Mouse (Mus musculus): ENCODE results near the gene Aff3. TPM values are rescaled to one million over a fixed set of nuclear protein-coding genes. Genes with fewer than 3 reads are reported as not detected.
A peak's percentile ranks its signal among the peaks of the same experiment; 100 is the strongest.

The Aff3 gene
- polyA plus RNA-seq, 1 experiment from 2014 or later: 25.7 TPM

DNA sequence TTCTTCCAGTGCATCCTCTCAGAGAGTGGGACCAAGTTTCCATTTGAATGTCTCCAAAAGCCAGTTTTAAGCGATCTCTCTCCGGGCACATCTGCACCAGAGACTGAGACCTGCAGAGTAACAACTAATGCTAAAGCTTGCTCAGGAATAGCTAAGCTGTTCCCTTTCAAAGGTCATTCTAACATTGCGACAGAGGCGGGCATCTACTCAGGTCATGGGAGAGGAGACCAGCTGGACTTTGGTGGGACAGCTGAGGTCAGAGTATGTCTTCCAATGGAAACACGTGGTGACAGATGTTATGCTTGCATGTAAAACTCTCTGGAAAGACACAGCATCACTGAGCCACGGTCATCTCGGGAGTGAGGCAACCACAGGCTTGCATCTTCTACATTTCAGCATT lies 488.7 kb downstream of the Aff3 start:
- 94% methylated on average over 7 of the region's 7 CpGs for WGBS

DNA sequence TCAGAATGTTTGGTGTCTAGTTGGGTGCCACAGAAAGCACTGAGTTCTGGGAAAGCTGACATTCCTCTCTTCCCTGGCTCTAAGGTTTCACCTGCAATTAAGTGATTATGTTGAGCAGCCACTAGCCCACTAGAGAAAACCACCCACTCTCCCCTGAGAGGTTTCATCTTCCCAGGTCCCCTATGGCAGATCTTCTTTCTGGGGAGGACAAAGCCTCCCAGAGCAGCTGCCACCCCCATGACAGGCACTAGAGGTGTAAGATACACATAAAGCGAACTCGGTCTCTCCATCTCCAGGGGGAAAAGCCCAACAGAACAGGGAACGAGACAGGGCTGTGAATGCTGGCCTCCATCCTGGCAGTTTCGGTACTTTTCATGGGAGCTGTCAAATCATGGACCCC lies 492.9 kb downstream of the Aff3 start:
- WGBS: 88% methylated on average over 4 of the region's 4 CpGs
- Histone ChIP-seq H3K4me2 (no peak overlapping the region), H3K27me3 (no peaks in the 10 kb centered on the region), H3K9ac (no peak overlapping the region), H3K27ac (no peak overlapping the region), H3K9me3 (no peaks in the 10 kb centered on the region), H3K4me3 (replicated peaks) (no peak overlapping the region), H3K36me3 (replicated peaks) (no peaks in the 10 kb centered on the region), H3K4me1 (no peaks in the 10 kb centered on the region)
- no peak for ATAC-seq (ENCODE audit: low FRiP score)

More for the DNA sequence above, 488.7 kb downstream of the Aff3 start:
- Histone ChIP-seq H3K4me2 (no peak overlapping the region), H3K9ac (no peak overlapping the region), H3K9me3 (no peaks in the 10 kb centered on the region), H3K36me3 (replicated peaks) (peaks cover 18% of the 10 kb centered on the region), H3K4me3 (replicated peaks) (no peak overlapping the region), H3K27me3 (no peaks in the 10 kb centered on the region), H3K4me1 (no peaks in the 10 kb centered on the region), H3K27ac (no peak overlapping the region)
- no peak for ATAC-seq (ENCODE audit: low FRiP score)

DNA sequence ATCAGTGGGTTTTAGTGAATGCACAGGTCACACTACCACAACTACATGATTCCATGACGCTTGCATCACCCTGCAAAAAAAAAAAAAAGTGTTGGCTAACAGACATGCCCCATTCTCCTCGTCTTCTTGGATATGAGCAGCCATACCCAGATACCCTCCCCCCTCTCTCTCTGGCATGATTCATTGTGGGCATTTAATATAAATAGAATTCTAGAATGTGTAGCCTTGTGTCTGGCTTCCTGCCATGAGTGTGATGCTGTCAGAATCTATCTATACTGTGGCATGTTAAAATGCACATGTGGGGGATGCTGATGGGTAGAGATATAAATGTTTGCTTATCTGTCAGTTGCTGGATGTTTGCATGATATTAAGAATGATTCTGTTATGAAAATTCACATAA lies 499.1 kb downstream of the Aff3 start:
- no peak overlapping the region for H3K27ac ChIP-seq
- 74% methylated on average over 2 of the region's 2 CpGs for WGBS
- no peaks in the 10 kb centered on the region for H3K9me3 ChIP-seq
- H3K4me1 ChIP-seq: no peaks in the 10 kb centered on the region
- H3K4me2 ChIP-seq: no peak overlapping the region
- ATAC-seq (ENCODE audit: low FRiP score): no peak
- H3K9ac ChIP-seq: no peak overlapping the region
- H3K27me3 ChIP-seq: no peaks in the 10 kb centered on the region
- H3K4me3 ChIP-seq (replicated peaks): no peak overlapping the region
- no peaks in the 10 kb centered on the region for H3K36me3 ChIP-seq (replicated peaks)

DNA sequence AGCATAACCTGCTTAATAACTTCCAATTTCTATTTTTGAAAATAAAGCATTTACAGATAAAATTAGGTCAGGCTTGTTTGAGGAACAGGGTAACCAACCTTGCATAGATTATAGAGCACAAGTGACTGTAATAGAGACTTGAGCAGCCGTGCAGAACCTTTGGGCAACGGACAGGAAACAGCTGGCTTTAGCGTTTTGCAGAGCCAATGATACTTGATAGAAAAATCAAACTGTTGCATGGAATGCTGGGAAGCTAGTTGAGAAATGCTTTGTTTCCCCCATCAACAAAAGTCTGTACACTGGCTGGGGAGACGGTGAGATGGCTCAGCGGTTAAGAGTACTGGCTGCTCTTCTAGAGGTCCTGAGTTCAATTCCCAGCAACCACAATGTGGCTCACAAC lies 514.7 kb downstream of the Aff3 start:
- Histone ChIP-seq H3K9me3 (no peaks in the 10 kb centered on the region), H3K4me1 (no peaks in the 10 kb centered on the region), H3K4me3 (replicated peaks) (no peak overlapping the region), H3K9ac (no peak overlapping the region), H3K27ac (no peak overlapping the region), H3K36me3 (replicated peaks) (no peaks in the 10 kb centered on the region), H3K27me3 (no peaks in the 10 kb centered on the region), H3K4me2 (no peak overlapping the region)
- 91% methylated on average over 5 of the region's 5 CpGs for WGBS
- ATAC-seq (ENCODE audit: low FRiP score): no peak

DNA sequence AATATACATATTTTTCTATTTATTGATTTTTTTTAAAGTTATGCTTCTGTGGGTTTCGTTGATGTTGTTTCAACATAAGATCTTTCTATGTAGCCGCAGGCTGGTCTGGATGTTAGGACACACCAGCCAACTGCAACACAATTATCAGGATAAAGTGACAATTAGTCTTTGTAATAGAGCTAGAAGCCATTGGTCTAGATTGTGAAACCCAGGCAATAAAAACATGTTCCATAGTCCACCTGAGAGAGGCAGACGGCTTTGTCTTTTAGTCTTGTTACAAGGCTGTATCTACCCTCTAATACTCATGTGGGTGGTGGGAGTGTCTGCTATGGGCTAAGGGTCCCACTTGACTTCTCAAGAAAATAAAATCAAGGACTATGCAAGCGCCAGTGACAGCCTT lies 518.7 kb downstream of the Aff3 start:
- Histone ChIP-seq H3K27me3 (no peaks in the 10 kb centered on the region), H3K36me3 (replicated peaks) (no peaks in the 10 kb centered on the region), H3K4me3 (replicated peaks) (no peak overlapping the region), H3K9me3 (no peaks in the 10 kb centered on the region), H3K4me2 (no peak overlapping the region), H3K4me1 (no peaks in the 10 kb centered on the region), H3K27ac (no peak overlapping the region), H3K9ac (no peak overlapping the region)
- WGBS: 89% methylated on average over 4 of the region's 4 CpGs
- ATAC-seq (ENCODE audit: low FRiP score): no peak

DNA sequence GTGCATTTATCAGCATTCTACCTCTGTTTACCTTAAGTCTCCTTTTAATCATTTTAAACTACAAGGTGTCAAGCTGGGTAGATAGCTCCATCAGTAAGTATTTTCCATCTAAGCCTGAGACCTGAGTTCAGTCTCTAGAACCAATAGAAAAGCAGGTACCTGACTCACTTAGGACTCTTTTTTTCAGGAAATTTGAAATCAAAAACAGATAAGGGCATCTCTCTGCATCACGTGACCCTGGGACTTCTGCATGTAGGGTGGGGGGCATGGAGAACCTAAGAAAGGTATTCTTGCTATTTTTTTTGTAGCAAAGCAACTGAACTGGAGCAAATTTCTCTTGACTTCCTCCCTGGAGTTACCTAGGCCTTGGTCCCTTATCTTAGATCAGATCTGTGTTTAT lies 523.4 kb downstream of the Aff3 start:
- 86% methylated on average over 1 of the region's 1 CpGs for WGBS
- H3K9ac ChIP-seq: no peak overlapping the region
- no peaks in the 10 kb centered on the region for H3K4me1 ChIP-seq

DNA sequence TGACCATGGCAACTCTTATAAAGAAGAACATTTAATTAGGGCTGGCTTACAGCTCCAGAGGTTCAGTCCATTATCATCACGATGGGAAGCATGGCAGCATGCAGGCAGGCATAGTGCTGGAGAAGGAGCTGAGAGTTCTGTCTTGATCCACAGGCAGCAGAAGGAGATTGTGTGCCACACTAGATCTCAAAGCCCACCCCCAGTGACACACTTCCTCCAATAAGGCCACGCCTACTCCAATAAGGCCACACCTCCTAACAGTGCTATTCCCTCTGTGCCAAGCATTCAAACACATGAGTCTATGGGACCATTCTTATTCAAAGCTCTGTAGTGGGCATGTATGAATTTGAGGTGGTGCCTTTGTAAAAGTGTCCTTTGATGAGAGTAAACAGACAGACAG lies 523.8 kb downstream of the Aff3 start:
- Histone ChIP-seq H3K4me2 (no peak overlapping the region), H3K27ac (no peak overlapping the region), H3K9me3 (no peaks in the 10 kb centered on the region), H3K4me1 (no peaks in the 10 kb centered on the region), H3K9ac (no peak overlapping the region), H3K27me3 (no peaks in the 10 kb centered on the region), H3K4me3 (replicated peaks) (no peak overlapping the region), H3K36me3 (replicated peaks) (no peaks in the 10 kb centered on the region)
- ATAC-seq (ENCODE audit: low FRiP score): no peak
- WGBS: 90% methylated on average over 2 of the region's 2 CpGs

More for the DNA sequence above, 523.4 kb downstream of the Aff3 start:
- Histone ChIP-seq H3K27me3 (no peaks in the 10 kb centered on the region), H3K4me3 (replicated peaks) (no peak overlapping the region), H3K27ac (no peak overlapping the region), H3K36me3 (replicated peaks) (no peaks in the 10 kb centered on the region), H3K9me3 (no peaks in the 10 kb centered on the region), H3K4me2 (no peak overlapping the region)
- no peak for ATAC-seq (ENCODE audit: low FRiP score)

DNA sequence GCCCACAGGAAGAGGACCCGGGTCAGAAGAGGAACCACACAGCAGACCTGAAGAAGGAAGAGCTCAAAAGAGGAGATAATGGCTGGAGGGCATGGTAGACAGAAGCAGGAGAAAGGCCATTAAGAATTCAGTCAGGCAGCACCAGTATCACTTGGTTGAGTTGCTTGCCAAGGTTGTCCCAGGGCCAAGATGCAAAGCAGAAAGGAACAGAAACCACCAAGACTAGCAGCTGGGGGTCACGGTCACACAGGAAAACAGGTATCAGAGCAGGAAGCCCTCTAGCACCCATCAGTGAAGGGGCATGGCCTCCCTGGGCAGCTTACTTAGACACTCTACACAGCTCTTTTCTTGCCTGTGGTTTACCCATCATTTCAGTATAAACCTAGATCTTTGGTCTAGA lies 525.4 kb downstream of the Aff3 start:
- Histone ChIP-seq H3K9ac (no peak overlapping the region), H3K4me2 (no peak overlapping the region), H3K4me1 (no peaks in the 10 kb centered on the region), H3K4me3 (replicated peaks) (no peak overlapping the region), H3K27me3 (no peaks in the 10 kb centered on the region), H3K9me3 (no peaks in the 10 kb centered on the region), H3K36me3 (replicated peaks) (no peaks in the 10 kb centered on the region), H3K27ac (no peak overlapping the region)
- ATAC-seq (ENCODE audit: low FRiP score): no peak
- WGBS: 80% methylated on average over 2 of the region's 2 CpGs

DNA sequence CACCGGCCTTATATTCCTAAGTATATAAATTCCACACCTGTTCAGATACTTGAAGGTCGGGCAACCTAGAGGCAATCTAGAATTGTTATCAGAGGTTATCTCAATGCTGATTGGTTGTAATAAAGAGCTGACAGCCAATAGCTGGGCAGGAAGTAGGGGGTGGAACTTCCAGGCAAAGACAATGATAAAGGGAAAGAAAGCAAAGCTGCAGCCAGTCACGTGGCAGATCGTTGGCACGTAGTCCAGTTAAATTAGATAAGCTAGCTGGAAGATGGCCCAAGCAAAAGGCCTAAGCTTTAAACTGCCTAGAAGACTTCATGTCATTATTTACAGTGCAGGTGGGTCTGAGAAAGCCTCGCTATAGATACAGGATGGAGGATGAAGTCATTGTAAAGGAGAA lies 531.8 kb downstream of the Aff3 start:
- Histone ChIP-seq H3K4me3 (replicated peaks) (no peak overlapping the region), H3K36me3 (replicated peaks) (no peaks in the 10 kb centered on the region), H3K9ac (no peak overlapping the region), H3K27me3 (no peaks in the 10 kb centered on the region), H3K4me1 (peaks cover 15% of the 10 kb centered on the region), H3K27ac (no peak overlapping the region), H3K4me2 (no peak overlapping the region), H3K9me3 (no peaks in the 10 kb centered on the region)
- no peak for ATAC-seq (ENCODE audit: low FRiP score)
- 72% methylated on average over 6 of the region's 6 CpGs for WGBS

DNA sequence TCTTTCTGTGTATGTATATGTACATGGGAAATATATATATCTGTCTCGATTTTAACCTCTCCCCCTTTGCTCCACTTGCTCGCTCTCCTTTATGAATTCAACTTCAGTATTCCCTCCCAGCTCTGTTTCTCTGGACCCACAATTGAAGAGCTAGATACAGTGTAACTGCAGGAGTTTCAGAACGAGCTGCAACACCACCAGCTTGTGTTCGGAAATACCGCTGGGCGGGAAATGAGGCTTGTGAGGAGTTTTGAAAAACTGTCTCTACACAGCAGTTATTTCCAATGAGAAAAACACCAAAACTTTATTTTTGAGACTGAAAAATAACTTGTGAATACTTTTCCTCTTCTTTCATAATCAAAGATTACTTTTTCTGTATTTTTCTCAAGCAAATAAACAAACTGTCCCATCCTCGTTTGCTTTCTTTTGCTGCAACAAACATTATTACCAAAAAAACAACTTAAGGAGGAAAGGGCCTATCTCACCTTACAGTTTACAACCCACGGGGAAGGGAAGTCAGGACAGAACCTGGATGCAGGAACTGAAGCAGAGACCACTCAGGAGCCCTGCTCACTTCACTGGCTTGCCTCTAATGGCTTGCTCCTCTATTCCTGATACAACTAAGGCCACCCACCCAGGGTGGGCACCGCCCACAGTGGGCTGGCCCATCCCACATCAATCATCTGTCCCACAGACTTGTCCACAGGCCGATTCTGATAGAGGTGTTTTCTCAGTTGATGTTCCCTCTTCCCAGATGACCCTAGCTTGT lies 533.9 kb downstream of the Aff3 start:
- H3K27ac ChIP-seq: no peak overlapping the region
- H3K9me3 ChIP-seq: no peaks in the 10 kb centered on the region
- WGBS: 57% methylated on average over 10 of the region's 10 CpGs
- H3K9ac ChIP-seq: peak overlapping the region; percentile 94; the same call in 1 of the 2 replicates
- no peaks in the 10 kb centered on the region; the same call in 1 of the 2 replicates for H3K36me3 ChIP-seq (replicated peaks)
- H3K4me1 ChIP-seq: peaks cover 25% of the 10 kb centered on the region
- no peak for ATAC-seq (ENCODE audit: low FRiP score)
- H3K27me3 ChIP-seq: no peaks in the 10 kb centered on the region
- H3K4me3 ChIP-seq (replicated peaks): no peak overlapping the region
- H3K4me2 ChIP-seq: no peak overlapping the region

DNA sequence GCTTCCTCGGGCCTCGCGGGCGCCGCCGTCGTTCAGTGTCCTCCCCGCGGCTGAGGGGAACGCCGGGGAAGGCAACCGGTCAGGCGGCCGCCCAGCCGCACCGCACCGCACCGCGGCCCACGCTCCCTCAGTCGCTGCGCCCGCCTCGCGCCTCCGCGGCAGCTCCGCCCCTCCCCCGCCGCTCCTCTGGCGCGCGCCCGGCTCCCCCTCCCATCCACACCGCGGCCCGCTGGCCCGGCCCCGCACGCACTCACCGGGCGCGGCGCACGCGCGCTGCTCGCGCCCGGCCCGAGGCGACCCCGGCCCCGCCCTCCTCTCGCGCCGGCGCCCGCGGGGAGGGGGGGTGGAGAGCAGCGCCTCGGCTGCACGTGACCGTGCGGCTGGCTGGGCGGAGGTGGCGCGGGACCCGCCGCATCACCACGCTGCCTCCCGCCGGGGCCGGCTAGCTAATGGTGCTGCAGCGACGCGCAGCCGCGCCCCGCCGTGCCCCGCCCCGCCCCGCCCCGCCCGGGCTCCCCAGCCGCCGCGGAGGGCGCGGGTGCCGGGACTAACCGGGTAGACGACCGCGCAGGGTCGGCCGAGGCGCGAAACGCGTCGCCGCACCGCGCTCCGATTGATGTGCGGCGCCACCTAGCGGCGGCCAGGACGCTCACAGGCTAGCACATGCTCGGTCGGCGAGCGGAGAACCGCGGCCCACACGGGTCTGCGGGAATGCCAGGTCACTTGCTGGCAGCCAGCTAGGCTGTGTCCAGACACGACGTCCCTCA lies 535.1 kb downstream of the Aff3 start, which contains the start of gene Rev1:
TSS of gene Rev1 (minus strand) at position 301 of the 767 bp plus-strand sequence.
- Histone ChIP-seq H3K4me2 (peak within 1 kb of the TSS; percentile 86), H3K4me3 (replicated peaks) (peak within 1 kb of the TSS; percentile 88), H3K9me3 (no peaks in the 10 kb centered on the region), H3K4me1 (peaks cover 25% of the 10 kb centered on the region), H3K9ac (peak within 1 kb of the TSS; percentile 94), H3K27me3 (no peaks in the 10 kb centered on the region), H3K36me3 (replicated peaks) (no peaks in the 10 kb centered on the region; the same call in 1 of the 2 replicates), H3K27ac (peak within 1 kb of the TSS; percentile 97)
- ATAC-seq (ENCODE audit: low FRiP score): peak; percentile 96
- under 1% methylated on average over 81 of the region's 122 CpGs for WGBS

DNA sequence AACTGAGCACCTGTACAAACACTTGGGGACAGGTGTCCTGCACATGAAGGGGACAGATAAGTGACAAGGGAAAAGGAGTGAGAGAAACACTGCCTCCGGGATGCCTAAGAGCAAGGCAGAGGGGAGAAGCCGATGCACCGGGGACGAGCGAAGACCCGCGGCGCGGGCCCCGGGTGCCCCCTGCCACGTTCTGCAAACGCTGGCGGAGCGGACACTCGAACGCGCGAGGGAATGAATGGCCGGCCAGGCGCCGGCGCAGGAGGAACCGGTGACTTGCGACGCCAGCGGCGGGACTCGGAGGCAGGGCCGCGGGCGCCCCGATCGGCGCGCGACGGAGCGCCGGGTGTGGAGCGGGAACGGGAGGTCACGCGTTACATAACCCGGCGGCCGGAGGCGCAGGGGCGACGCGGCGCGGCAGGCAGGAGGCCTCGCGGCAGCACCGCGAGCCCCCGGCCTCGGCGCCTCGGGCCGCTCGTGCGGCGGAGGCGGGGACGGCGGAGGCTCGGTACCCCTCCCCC lies 535.8 kb downstream of the Aff3 start:
- under 1% methylated on average over 65 of the region's 68 CpGs for WGBS

More for the DNA sequence above, 535.8 kb downstream of the Aff3 start:
- peaks cover 25% of the 10 kb centered on the region for H3K4me1 ChIP-seq
- no peak for ATAC-seq (ENCODE audit: low FRiP score)
- no peaks in the 10 kb centered on the region; the same call in 1 of the 2 replicates for H3K36me3 ChIP-seq (replicated peaks)
- peak overlapping the region; percentile 97 for H3K27ac ChIP-seq
- no peaks in the 10 kb centered on the region for H3K9me3 ChIP-seq
- H3K4me3 ChIP-seq (replicated peaks): peak overlapping the region; percentile 88
- H3K9ac ChIP-seq: peak overlapping the region; percentile 94
- no peaks in the 10 kb centered on the region for H3K27me3 ChIP-seq
- peak overlapping the region; percentile 86 for H3K4me2 ChIP-seq

Measured in forebrain, embryonic 12.5 days (tissue).